Mouse (Mus musculus) kidney, postnatal 4 days (tissue): ENCODE results near the gene Nos1ap.

Experiments used
- DNase-seq, 2 experiments: peaks; one replicate each; pipeline ENCODE4 v3.0.0; 2021; ENCODE audit warnings: mixed read lengths in 2 of 2

Gene Nos1ap

DNA sequence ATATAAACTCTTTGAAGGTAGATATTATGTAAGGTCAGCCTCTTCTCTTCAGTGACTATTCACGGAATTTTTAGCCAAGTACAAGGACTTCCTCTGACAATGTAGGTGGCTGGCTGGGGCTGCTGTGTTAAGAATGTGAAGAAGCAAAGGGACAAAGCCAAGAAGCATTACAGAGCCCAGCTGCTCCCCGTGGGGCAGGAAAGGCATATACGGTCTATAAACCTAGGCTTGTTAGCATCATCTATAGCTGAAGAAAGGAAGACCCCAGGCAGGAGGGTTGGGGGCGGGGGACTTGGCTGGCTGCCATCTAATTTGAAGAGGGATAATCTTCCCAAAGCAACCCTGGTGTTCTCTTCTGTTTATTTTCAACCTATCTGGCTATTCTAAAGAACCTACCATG lies 180.6 kb downstream of the Nos1ap start:
- no peak for DNase-seq

DNA sequence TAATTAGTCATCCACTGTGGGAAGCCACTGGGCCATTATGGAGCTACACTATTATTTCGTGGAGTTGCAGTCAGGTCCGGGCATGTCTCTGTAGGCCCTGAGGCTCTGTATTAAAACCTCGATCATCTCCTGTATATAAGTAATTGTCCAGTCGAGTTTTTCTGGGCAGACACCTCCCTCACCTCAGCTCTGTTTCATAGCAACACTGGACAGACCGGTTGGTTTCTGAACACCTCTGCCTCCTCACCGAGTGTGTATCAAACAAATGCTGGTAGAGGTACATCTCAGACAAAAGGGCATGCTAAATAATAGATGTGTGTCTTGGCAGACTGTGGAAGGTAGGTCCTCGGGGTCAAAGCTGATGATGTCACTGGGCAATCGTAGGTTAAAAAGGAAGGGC lies 182.7 kb downstream of the Nos1ap start:
- DNase-seq, result no peak

DNA sequence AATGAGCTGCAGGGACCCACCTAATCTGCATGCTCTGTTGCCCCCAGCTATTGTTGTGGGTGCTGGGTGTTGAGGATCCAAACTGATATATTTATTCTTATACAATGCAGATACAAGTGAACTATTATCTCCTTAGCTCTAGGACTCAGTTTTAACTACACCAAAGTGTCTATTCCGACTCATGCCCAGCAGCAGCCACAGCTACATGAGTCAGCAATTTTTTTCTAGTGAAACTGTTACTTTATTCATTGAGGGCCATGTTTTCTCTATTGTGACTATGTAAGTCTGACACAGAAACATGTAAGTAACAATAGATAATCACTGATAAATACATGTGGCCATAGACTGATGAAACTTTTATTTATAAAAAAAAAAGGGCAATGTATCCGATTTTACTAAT lies 184.5 kb downstream of the Nos1ap start:
- DNase-seq, result no peak

DNA sequence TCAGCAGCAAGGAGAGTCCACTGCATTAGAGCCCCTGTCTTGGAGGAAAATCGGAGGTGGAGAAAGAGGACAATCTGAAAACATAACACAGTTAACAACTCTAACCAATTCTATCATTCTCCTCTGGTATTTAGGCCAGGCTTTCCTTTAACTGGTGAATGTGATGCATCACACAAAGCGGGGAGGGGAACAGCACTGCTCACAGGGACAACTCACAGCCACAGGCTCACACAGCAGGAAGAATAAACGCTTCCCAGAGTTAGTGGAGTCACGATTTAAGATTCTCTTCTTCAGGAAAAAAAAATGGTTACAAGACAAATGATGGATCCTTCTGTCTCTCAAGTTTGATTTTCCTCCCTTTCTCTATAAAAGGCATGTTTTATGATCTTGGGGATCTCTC lies 187.0 kb downstream of the Nos1ap start:
- no peak for DNase-seq

DNA sequence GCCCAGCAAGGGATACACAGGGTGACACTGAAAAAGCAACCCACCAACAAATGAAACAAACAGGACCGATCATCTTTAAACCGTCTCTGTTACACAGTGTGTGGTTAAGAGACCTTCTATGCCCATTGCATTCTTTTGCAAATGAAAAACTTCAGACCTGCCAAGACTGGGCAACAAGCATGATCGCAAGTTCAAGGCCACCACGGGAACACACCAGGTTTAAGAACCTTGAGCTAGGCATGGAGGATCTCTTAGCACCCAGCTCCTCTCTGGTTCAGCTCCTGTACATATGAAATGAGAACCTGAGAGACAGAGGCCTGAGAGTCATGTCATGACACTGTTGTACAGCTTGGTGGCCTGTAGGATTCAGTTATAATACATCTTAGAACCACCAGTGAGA lies 190.8 kb downstream of the Nos1ap start:
- no peak for DNase-seq

DNA sequence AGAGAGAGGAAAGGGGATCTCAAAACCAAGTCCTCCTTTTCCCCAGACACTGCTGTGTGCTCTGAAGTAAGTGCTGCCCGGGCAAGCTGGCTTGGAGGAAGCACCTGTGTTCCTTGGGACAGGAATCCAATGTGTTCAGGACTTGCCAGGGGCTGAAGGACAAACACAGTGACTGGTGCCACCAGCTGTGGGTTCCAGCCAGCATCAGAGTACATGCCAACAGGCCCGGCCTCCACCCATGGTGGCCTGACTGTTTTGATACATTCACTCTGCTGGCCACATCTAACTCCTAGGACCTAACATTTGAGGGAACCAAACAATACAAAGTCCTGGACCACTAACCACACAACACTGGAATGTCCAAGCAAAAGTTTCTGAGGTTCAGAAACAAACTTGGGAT lies 194.6 kb downstream of the Nos1ap start:
- DNase-seq, result no peak

DNA sequence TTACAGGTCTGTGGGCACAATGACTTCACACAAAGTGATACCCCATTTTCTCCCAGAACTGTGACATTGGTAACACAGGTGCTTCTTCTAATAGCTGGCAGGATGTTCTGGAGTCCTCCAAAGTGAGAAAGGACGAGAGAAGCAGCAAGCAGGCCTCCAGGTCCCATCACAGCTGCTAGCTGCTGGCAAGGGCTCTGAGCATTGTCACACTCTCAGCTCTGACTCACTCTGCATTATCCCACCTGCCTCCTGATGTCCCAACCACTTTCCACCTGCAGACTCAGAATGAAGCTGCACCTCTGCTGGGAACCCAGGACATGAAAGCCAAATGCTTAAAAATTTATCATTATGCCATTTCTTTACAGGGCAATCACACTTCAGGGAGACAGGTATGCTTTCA lies 195.0 kb downstream of the Nos1ap start:
- DNase-seq, result no peak

DNA sequence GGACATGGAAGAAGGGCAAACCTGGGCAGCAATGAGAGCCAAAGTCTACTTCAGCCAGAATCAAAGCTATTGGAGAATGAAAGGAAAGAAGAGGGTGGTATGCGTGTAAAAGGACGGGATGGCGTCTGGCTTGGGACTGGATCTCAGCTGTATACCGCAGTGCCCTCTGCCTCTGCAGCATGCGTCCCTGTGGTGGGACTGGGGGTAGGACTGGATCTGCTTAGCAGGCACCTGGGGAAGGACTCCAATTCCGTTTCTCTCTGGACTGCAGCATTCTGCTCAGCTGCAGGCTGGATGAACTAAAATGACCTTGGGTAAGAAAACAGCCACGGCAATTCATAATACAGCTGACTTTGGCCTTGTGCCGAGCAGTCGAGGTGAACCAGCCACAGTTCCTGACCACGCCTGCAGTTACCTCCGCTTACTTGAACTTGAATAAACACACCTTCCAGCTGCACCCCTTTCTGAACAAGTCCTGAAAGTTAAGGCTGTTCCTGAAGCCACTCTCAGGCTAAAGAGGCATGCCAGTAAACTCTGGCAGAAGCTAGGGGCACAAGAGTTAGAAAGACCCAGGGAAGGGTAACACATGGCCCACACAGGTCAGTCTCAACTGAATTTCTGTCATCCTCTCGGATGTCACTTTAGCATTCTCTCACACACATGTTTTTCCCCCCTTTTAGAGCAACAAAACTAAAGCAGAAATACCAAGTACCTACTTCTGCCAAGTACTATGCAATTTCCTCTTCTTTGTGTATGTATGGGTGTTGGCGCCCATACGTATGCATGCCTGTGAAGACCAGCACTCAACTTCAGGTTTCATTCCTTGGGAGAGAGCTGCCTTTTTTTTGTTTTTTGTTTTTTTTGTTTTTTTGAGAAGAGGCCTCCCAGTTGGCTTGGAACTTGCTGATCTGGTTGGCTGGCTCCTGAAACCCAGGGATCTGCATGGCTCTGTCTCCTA lies 196.6 kb downstream of the Nos1ap start:
- peak; percentile 67 to 78 for DNase-seq

DNA sequence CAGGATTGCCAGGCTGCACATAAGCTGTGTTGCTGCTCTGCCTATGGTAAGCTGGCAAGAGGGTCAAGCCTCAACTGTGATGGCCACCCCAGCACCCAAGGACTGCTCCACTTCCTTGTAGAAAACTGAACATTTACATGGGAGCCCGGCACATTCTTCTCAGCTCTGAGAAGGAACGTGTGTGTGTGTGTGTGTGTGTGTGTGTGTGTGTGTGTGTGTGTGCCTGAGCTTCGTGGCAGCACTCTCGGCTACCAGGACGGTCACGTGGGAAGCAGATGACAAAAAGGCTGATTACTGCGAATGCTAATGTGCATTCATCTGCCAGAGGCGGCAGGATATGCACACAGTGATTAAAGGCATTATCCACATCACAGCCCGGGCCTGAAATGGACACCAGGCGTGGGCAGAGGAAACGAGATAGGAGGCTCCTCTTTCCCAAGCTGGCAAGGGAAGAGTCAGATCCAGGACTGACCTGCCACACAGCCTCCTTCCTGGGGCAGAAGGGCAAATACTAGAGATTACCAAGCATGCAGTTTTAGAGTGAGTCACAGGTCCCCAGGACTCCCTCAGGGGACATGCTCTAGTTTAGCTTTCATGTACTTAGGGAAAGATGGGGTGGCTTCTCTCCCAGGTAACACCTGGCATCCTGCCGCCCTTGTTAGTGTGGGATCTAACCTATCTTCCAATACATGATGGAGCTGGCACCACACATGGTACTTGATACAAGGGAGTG lies 202.3 kb downstream of the Nos1ap start:
- peak; percentile 34 to 49 for DNase-seq

DNA sequence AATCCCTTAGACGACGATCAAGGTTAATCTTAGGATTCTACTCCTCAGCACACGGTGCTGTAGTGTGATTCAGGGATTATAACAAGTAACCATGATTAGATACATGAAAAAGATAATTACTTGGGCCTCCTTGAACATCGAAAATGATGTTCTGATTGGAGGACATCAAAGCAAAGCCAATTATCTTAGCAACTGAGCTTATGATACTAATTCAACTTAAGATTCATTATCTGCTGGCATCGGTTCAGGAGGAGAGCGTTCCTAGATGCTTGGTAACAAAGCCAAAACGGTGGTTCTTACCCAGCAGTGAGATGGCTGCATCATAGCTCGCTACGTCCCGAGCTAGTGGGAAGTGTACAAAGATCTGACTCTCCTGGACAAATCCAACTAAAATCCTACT lies 204.2 kb downstream of the Nos1ap start:
- DNase-seq, result no peak

DNA sequence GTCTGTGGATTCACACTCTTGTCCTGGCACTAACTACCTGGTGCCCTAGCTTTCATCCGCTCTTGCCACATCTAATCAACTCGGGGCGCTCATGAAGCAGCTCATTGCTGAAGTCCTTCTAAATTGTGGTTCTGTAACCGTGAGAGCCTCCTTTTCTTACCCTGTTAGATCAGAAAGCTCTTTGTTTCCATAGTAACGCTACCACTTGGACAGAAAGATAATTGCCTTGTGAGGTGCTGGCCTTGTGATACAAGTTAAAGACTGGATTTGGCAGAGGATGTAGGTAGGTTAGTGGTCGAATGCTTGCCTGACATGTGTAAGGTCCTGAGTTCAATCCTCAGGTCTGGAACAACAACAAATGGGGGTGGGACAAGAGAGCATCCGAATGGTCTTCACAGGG lies 206.1 kb downstream of the Nos1ap start:
- no peak for DNase-seq

DNA sequence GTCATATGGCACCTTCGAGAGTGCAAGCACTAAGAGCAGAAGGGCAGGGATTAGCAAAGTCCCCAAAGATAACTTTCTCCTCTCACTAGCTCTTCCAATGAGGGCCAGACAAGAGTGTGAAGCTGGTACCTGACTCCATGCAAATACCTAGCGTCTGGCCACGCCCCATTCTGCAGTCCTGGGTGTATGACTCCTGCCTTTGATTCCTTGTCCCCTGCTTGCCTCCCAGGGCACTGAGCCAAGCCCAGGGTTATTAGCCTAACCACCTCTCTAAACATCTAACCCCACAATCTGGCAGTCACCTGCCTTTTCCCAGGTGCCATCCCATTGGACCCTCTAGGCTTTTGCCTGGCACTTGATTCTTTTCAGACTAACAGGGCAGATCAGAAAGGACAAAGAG lies 208.2 kb downstream of the Nos1ap start:
- peak; percentile 35 to 52 for DNase-seq

DNA sequence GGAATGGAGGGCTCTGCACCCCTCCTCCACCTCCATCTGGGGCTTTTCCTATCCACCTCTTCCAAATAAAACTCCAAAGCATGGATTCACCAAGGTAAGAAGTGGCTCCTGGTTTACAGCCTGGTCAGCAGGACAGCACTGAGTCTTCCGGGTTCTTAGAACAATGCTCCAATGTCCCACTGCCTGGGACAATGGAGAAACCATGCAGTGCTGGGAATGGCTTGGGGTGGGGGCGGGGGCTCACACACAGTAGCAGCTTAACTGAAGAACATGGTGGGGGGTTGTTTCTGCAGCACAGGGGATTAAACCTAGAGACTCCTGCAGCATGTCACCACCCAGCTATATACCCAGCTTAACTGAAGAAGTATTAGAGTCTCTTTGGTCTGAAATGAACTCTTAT lies 209.2 kb downstream of the Nos1ap start:
- no peak for DNase-seq

DNA sequence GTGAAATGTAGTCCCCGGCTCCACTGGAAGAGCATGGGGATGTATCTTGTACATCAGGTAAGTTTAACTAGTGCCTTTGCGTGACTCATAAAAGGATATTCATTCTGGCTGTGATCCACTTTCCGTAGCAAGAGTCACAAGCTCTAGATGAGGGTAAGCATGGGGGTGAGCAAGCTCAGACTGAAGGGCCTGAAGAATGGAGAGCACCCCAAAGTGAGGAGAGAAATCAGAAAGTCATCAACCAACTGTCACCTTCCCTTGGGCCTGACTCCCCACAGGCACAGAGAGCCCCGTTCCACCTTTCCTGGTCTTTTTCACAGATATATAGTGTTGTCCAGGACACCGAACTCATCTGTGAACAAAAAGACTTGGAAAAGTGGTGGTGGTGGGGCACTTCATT lies 213.9 kb downstream of the Nos1ap start:
- DNase-seq, result no peak

DNA sequence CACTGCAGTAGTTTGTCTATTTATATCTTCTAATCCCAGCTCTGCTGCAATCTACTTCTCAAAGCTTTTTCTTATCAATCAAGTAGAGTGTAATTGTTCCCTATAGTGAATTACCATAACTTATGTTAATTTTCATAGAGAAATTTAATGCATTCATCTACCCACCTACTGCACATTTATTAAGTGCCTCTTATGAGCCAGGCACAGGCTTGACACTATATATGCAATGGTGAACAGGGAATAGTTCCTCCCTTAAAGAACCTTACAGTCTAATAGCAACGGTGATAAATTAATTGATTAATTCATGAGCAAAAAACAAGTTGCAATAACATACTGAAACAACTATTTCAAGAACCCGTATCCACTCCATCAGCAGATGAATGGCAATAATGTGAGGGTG lies 215.9 kb downstream of the Nos1ap start:
- DNase-seq, result no peak

DNA sequence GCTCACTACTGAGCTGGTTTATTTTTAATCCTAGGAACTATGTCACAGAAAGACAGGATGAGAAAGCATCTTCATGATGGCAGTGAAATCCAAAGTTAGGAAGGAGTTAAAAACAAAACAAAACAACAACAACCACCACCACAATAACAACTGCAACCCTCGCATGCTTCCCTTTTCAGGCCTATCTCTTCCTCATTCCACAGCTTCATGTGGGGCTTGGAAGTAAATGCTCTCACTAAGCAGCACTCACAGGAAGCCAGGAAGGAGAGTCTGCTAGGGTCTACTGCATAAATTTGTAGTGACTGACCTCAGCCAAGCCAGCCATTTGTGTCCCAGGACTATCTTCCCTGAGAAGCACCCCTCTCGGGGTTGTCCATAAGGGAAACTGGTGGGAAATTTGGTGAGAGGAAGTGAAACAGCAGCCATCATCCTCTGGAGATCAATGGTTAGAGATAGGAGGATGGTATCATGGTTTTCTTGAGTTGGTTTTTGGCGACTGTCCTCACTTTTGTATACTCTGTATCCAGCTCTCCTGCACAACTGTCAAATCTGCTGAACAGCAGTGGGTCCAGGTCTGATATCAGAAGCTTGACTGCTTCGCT lies 218.4 kb downstream of the Nos1ap start:
- no peak for DNase-seq

DNA sequence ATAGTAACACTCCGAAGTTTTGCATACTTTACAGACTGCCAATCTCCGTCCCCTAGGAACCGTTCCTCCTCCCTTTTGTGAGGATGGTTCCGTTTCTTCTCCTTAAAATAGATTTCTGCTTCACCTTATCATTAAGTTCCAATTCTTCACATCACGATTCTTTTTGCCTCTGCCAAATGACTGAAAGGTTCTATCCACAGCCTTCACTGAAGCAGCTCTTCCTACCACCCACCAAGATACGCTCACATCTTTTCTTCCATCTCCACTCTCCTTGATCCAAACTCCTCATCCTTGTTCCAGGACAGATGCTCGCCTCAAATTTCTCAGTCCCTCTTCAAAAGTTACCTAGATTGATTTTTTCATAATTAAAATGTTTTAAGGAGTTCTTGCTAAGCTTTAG lies 220.8 kb downstream of the Nos1ap start:
- DNase-seq, result no peak

DNA sequence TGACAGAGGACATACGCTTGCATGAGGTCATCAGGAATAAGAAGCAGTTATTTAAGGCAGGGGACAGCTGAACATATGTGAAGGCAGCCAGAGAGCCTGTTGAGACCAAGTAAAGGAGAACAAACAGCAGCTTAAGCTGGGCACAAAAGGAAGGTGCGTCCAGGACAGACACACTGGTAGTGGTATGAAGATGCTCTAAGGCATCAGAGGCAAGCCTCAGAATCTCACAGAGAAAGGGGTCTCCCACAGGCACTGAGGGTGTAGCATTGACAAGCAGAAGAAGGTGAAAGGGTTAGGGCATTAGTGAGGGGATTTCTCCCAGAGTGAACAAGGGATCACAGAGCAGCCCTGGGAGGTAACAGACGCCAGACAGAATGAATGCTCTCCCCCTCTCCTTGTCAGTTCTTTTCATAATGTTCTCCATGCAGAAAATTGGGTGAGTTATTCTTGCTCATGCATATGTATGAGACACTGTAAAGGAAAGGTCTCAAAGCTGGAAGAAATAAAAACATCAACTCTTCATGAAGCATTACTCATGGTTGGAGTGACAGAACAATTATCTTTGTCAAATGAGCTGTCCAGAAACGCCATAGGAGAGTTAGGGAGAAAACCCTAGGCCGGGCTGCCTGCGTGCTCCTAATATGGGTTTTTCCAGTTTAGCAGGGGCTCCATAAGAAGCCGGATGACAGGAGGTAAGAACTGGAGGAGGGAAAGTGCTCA lies 222.5 kb downstream of the Nos1ap start:
- no peak for DNase-seq

DNA sequence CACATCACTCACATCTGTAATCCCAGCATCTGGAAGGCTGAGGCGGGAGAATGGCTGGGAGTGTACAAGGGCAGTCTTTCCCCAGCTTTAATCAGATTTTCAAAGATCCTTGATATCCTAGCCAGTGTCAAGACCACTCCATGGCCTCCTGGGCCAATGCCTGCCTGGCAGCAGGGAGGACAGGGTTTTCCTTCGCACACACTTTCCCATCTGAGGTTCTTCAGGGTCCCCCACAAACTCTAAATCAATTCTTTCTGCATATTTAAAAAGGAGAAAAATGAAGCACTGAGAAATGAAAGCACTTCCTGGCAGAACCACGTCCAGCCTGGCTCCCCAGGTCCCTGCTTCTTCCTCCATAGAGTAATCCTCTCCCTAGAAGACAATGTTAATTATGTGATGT lies 225.9 kb downstream of the Nos1ap start:
- DNase-seq, result no peak

DNA sequence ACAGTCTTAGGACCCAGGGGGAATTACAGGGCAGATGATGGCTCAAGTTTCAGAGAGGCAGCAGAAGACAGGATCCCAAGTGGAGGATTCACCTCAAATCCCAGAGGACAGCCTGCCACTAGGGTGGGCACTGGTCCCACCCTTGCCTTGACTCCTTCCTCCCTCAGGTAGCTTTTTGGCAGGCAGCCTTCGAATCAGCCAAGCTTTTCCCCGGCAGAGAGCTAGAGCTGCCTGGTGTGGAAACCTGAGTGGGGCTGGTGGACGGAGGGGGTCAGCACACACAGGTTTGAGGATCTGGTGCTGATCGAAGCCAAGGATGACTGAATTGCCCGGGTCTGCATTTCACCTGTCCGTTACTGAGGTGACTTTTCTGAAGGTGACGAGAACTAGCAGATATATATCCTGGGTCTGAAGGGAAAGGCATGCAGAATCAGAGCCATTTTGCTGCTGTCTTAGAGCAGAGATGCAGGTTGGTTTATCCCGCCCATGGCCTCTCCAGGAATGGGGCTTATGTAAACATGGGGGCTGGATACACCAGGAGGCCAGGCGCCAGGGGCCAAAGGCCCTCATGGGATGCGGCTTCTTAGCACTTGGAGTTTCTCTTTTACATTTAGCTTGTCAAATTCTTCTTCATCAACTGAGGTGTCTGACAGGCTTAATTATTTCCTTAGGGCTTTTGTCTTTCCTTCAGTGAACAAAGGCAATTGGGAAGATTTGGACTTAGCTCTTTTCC lies 229.3 kb downstream of the Nos1ap start:
- peak; percentile 7 to 16 for DNase-seq

DNA sequence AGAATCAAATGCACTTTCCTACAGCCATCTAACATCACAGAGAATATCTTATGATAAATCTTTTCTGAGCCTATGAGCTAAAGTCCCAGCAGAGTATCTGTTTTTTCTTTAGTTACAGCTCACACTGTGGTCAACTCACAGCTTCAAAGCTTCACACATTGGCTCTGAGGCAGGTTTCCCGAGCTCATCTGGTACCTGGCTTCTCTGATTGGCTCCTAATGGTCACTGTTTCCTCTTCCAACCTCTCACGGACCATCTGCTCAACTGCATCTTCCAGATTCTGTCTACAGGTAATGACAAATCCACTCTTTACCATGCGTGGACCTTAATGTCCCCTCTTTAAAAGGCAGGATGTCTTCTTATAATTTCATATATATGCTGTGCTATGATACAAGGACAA lies 236.3 kb downstream of the Nos1ap start:
- no peak for DNase-seq

DNA sequence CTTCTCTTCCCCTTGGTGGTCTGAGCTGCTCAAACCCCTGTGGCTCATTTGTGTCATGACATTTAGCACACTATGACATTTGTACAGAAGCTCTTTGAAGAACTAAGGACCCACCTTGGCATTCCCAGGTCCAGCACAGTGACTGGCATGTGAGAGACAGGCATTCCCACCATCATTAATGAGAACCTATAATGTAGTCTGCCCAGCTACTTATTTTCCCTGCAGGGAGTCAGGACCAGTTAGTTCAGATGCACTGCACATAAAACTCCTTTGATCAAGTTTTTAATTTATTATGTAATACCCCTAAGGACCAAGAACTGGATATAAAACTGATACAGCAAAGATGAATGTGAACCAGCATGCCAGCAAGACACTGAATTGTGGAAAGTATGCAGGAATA lies 238.6 kb downstream of the Nos1ap start:
- DNase-seq, result no peak
